Mouse (Mus musculus) urinary bladder, postnatal 14 days (tissue): ENCODE results near the gene Apoc2.

ENCODE experiments used
- DNase-seq: peaks from one replicate; pipeline ENCODE4 v3.0.0; 2021; ENCODE audit warnings: low spot score

Gene Apoc2

GRCm38 (mm10) chr7:19677872-19678271 lies at the start of gene Apoc2:
Gene Apoc2, minus strand, starts transcription at chr7:19677941.
- no peak for DNase-seq

GRCm38 (mm10) chr7:19726541-19726940 lies 48.8 kb upstream of the Apoc2 start:
- no peak for DNase-seq

- peak; percentile 83 for DNase-seq
Observed at GRCm38 (mm10) chr7:19724167-19724566, 46.4 kb upstream of the Apoc2 start.

GRCm38 (mm10) chr7:19722754-19723195 lies 45.0 kb upstream of the Apoc2 start:
- peak; percentile 23 for DNase-seq

GRCm38 (mm10) chr7:19719200-19719599 lies 41.5 kb upstream of the Apoc2 start:
- DNase-seq, result no peak

GRCm38 (mm10) chr7:19718297-19718952 lies 40.7 kb upstream of the Apoc2 start:
- no peak for DNase-seq

GRCm38 (mm10) chr7:19717346-19717745 lies 39.6 kb upstream of the Apoc2 start:
- DNase-seq, result no peak

- DNase-seq, result no peak
Observed at GRCm38 (mm10) chr7:19716822-19717221, 39.1 kb upstream of the Apoc2 start.

GRCm38 (mm10) chr7:19716055-19716682 lies 38.4 kb upstream of the Apoc2 start:
- no peak for DNase-seq

- DNase-seq, result peak; percentile 99
Observed at GRCm38 (mm10) chr7:19715239-19716054, 37.7 kb upstream of the Apoc2 start, which contains the start of gene Tomm40. Gene Tomm40, minus strand, starts transcription at chr7:19715438.

- DNase-seq, result no peak
Observed at GRCm38 (mm10) chr7:19714836-19715235, 37.1 kb upstream of the Apoc2 start.

GRCm38 (mm10) chr7:19713598-19713997 lies 35.9 kb upstream of the Apoc2 start:
- no peak for DNase-seq

GRCm38 (mm10) chr7:19713196-19713595 lies 35.5 kb upstream of the Apoc2 start:
- DNase-seq, result no peak

GRCm38 (mm10) chr7:19712414-19712813 lies 34.7 kb upstream of the Apoc2 start:
- DNase-seq, result no peak

GRCm38 (mm10) chr7:19710650-19711049 lies 32.9 kb upstream of the Apoc2 start:
- DNase-seq, result no peak

GRCm38 (mm10) chr7:19705271-19705670 lies 27.5 kb upstream of the Apoc2 start:
- no peak for DNase-seq

- no peak for DNase-seq
Observed at GRCm38 (mm10) chr7:19704475-19704874, 26.7 kb upstream of the Apoc2 start.

- no peak for DNase-seq
Observed at GRCm38 (mm10) chr7:19702859-19703555, 25.3 kb upstream of the Apoc2 start.

GRCm38 (mm10) chr7:19701069-19701761 lies 23.5 kb upstream of the Apoc2 start:
- DNase-seq, result peak; percentile 80

- no peak for DNase-seq
Observed at GRCm38 (mm10) chr7:19700299-19701068, 22.7 kb upstream of the Apoc2 start.

- DNase-seq, result no peak
Observed at GRCm38 (mm10) chr7:19699827-19700148, 22.0 kb upstream of the Apoc2 start.
